Mouse (Mus musculus) ES-E14 (cell line): ENCODE results near the gene Gm20403.

ENCODE experiments used
- CHD2 ChIP-seq: IDR thresholded peaks from 2 replicates; pipeline ENCODE4 v1.6.1; 2014; ENCODE audit warnings: mild to moderate bottlenecking, low read depth, low read length, inconsistent platforms
- HCFC1 ChIP-seq: IDR thresholded peaks from 2 replicates; pipeline ENCODE4 v1.6.1; 2012; ENCODE audit warnings: low read length, inconsistent platforms, borderline replicate concordance; ENCODE audit not compliant: insufficient read depth
- MAFK ChIP-seq: IDR thresholded peaks from 2 replicates; pipeline ENCODE4 v1.6.1; 2014; ENCODE audit warnings: mild to moderate bottlenecking, low read depth, low read length, inconsistent platforms; ENCODE audit not compliant: insufficient read depth
- ZC3H11A ChIP-seq: IDR thresholded peaks from 2 replicates; pipeline ENCODE4 v1.6.1; 2012; ENCODE audit warnings: low read depth, mild to moderate bottlenecking, inconsistent platforms, low read length, borderline replicate concordance
- ZNF384 ChIP-seq: IDR thresholded peaks from 2 replicates; pipeline ENCODE4 v1.6.1; 2012; ENCODE audit warnings: low read depth, low read length, inconsistent platforms

- TF ChIP-seq HCFC1 (no peak), ZC3H11A (no peak), MAFK (no peak), ZNF384 (no peak), CHD2 (no peak)
These were observed 33.1 kb upstream of the Gm20403 start for GRCm38 (mm10) chr12:55019421-55019877.
